Mouse (Mus musculus) left cerebral cortex, adult 18-20 months (tissue): ENCODE results near the gene Tctex1d4. TPM values are rescaled to one million over a fixed set of nuclear protein-coding genes. Genes with fewer than 3 reads are reported as not detected.

Source experiments
- DNase-seq, 2 experiments: peaks; one replicate each; pipeline ENCODE4 v3.0.0; 2021 to 2022; ENCODE audit warnings: low spot score in 2 of 2, mixed read lengths in 1 of 2
- total RNA-seq, 2 experiments: library from RNA; stranded (reverse); gene quantifications; 2 replicates each; pipeline ENCODE4 v1.2.3; 2021

Gene Tctex1d4
- total RNA-seq, 2 experiments from 2014 or later: 0.77 TPM; not detected in 1

- no peak for DNase-seq
Observed at GRCm38 (mm10) chr4:117138295-117139216, 12.0 kb downstream of the Tctex1d4 start.

DNA sequence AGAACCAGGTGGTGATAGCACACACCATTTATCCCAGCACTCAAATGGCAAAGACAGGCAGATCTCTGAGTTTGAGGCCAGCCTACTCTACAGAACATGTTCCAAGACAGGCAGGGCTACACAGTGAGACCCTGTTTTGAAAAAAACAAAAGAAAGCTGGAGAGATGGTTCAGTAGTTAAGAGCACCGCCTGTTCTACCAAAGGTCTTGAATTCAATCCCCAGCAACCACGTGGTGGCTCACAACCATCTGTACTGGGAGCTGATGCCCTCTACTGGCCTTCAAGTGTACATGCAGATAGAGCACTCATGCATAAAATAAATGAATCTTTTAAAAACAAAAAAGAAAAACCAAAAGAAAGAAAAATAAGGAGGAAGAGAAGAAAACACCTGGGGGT, 12.6 kb downstream of the Tctex1d4 start:
- DNase-seq: no peak

GRCm38 (mm10) chr4:117140613-117141012, 14.0 kb downstream of the Tctex1d4 start:
- DNase-seq: no peak

GRCm38 (mm10) chr4:117143023-117143422, 16.4 kb downstream of the Tctex1d4 start:
- DNase-seq: no peak

DNA sequence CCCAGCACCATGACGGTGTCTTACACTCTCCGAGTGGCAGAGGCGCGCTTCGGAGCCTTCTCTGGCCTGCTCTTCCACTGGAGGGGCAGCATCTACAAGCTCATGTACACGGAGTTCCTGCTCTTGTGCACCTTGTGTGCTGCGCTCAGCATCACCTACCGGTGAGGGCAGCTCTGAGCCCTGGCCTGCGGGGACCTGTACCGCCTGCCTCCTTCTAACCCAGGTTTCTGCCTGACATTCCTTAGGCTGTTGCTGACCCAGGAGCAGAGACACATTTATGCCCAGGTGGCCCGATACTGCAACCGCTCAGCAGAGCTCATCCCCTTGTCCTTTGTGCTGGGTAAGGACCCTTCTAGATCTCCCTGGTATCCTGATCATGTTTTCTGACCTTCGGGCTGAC, 18.7 kb downstream of the Tctex1d4 start:
- no peak for DNase-seq

- peak; percentile 74 to 89 for DNase-seq
Observed at GRCm38 (mm10) chr4:117146176-117146575, 19.6 kb downstream of the Tctex1d4 start.

- no peak for DNase-seq
Observed at GRCm38 (mm10) chr4:117148047-117148713, 21.6 kb downstream of the Tctex1d4 start.

GRCm38 (mm10) chr4:117148815-117149214, 22.2 kb downstream of the Tctex1d4 start:
- DNase-seq: no peak

DNA sequence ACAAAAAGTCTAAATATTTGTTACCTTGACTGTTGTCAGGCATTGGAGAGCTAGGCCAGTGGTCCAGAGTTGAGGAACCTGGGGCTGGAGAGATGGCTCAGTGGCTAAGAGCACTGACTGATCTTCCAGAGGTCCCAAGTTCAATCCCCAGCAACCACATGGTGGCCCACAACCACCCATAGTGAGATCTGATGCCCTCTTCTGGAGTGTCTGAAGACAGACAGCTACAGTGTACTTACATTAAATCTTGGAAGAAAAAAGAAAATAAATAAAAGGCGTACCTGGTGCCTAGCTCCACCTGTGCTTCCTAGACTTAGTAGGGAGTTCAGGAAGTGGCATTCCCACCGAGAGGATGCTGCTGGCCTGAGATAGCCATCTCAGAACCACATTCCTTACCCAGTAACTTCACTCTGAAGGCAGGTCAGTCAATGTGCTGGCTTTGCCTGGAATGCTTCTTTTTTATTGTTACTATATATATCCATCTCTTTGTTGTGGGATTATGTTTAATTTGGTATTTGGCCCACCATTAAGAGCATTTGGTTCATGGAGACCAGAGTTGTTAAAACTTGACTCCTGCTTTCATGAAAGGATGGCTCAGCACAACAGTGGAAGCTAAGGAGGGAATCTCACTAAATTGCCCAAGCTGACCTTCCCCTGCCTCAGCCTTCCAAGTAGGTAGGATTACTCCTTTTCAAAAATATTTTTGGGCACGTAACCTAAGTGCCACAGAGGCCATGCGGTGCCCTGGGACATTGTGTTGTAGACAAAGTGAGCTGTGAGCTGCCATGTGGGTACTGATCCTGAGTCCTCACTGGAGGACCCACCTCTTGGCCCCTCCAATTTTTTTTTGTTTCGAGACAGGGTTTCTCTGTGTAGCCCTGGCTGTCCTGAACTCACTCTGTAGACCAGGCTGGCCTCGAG, 23.0 kb downstream of the Tctex1d4 start:
- no peak for DNase-seq

GRCm38 (mm10) chr4:117150212-117150733, 23.7 kb downstream of the Tctex1d4 start:
- DNase-seq: no peak

DNA sequence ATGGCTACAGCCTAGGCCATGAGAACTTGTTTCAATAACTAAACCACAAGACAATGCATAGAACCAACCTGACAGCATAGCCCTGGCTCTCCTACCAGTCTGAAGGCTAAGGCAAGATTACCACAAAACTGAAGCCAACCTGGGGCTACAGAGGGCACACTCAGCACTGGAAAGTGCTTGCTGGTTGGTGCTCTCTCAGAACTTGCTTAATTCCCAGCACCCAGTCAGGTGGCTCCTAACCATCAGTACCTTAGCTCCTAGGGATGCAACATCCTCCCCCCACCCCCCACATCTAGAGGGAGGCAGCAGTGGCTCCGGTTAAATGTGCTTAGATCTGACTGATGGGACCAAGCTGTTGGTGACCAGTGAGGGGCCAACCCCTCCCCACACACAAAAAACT, 24.8 kb downstream of the Tctex1d4 start:
- no peak for DNase-seq

DNA sequence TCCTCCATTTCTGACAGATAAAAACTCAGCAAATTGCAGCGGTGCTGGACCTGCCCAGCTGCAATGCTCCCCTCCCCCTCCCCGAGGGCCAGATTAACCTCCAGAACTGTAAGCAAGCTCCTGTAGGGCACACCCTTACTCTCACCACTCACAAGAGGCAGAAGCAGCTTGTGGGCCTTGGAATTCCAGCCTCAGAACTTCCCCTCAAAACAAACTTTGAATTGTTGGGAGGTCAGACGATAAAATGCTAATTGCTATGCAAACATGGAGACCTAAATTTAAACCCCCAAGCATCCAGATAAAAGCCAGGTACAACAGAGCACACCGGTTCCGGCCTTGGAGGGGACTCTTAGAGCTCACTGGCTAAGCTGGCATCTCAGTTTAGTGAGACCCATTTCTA, 26.1 kb downstream of the Tctex1d4 start:
- DNase-seq: no peak

- no peak for DNase-seq
Observed at GRCm38 (mm10) chr4:117155020-117155791, 28.6 kb downstream of the Tctex1d4 start.

- DNase-seq: peak; percentile 79 to 89
Observed at GRCm38 (mm10) chr4:117155792-117156355, 29.3 kb downstream of the Tctex1d4 start, which contains the start of gene Rps8. Gene Rps8, minus strand, starts transcription at chr4:117156243.

DNA sequence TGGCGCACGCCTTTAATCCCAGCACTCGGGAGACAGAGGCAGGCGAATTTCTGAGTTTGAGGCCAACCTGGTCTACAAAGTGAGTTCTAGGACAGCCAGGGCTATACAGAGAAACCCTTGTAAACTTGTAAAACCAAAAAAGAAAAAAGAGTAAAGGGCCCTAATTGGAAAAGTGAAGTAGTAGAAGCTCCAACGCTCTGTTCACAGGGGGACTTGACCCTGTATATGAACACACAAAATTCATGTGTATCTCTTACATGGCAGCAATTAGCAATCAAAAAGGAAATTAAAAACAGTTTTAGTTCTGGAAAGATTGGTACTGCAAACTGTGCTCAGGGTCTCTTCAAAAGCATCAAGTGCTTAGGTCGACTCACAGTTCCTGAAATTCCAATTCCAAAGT, 29.8 kb downstream of the Tctex1d4 start:
- no peak for DNase-seq

GRCm38 (mm10) chr4:117159666-117160065, 33.1 kb downstream of the Tctex1d4 start:
- no peak for DNase-seq

- DNase-seq: no peak
Observed at GRCm38 (mm10) chr4:117161183-117161582, 34.6 kb downstream of the Tctex1d4 start.

GRCm38 (mm10) chr4:117169936-117170335, 43.3 kb downstream of the Tctex1d4 start:
- DNase-seq: no peak
